Mouse (Mus musculus): ENCODE data around the gene Cmc2.

Gene Cmc2

GRCm38 (mm10) chr8:116842678-116843077 is 78.6 kb downstream of the Cmc2 start:
- no peak for DNase-seq (ENCODE audit: low spot score in 2 of 2)
